Mouse (Mus musculus) stomach, postnatal 0 days (tissue): Measurements from ENCODE around the gene Nr2f6.

ENCODE experiments used
- CTCF ChIP-seq: IDR thresholded peaks from 2 replicates; pipeline ENCODE4 v1.5.1; 2016; ENCODE audit warnings: antibody characterized with exemption, low read depth, mild to moderate bottlenecking, moderate library complexity
- EP300 ChIP-seq: optimal IDR thresholded peaks from 2 replicates; pipeline ENCODE3; 2016; ENCODE audit warnings: antibody characterized with exemption

DNA sequence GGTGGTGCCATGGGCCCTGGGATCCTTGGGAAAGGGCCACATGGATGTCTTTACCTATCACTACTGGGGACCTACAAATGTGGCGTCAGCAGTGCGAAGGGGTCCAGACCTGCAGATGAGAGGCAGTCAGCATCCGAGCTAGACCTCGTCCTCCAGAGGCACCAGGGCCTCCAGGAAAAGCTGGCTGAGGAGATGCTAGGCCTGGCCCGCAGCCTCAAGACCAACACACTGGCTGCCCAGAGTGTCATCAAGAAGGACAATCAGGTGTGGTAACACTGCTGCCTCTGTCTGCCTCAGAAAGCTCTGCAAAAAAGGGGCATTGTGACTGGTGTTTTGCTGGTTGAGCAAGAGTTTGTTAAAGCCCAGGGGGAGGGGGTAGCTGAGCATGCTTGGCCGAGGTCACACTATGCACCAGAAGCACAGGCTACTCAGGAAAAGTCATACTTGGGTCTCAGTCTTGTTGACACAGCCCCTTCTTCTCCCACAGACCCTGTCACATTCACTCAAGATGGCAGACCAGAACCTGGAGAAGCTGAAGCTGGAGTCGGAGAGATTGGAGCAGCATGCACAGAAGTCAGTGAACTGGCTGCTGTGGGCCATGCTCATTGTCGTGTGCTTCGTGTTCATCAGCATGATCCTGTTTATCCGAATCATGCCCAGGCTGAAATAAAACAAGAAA lies 12.6 kb downstream of the Nr2f6 start:
- TF ChIP-seq CTCF = no peak
- TF ChIP-seq EP300 = no peak
